Mouse (Mus musculus) G1E (cell line): ENCODE data around the gene 4930452B06Rik. TPM values are rescaled to one million over a fixed set of nuclear protein-coding genes. Genes with fewer than 3 reads are reported as not detected.

Source experiments
- ATAC-seq: 2 replicates; pipeline ENCODE4 v1.8.0; 2016; ENCODE audit warnings: mild to moderate bottlenecking; ENCODE audit not compliant: insufficient number of reproducible peaks, poor library complexity, low FRiP score, severe bottlenecking; ENCODE audit errors: extremely low read depth
- DNase-seq: peaks from one replicate; pipeline ENCODE4 v3.0.0; 2012; ENCODE audit warnings: low spot score
- H3K27me3 ChIP-seq: 2 replicates; pipeline ENCODE4 v1.6.1; 2012; ENCODE audit warnings: mild to moderate bottlenecking, low read length, inconsistent platforms; ENCODE audit not compliant: insufficient read depth
- H3K36me3 ChIP-seq: replicated peaks from 2 replicates; pipeline ENCODE3; 2012; ENCODE audit warnings: mild to moderate bottlenecking, inconsistent platforms
- H3K4me1 ChIP-seq: 2 replicates; pipeline ENCODE4 v1.6.1; 2012; ENCODE audit warnings: low read depth, low read length, inconsistent platforms, mixed read lengths; ENCODE audit not compliant: insufficient read depth
- H3K4me3 ChIP-seq: 2 replicates; pipeline ENCODE4 v1.5.1; 2012; ENCODE audit warnings: low read depth, mild to moderate bottlenecking, inconsistent platforms, low read length, moderate library complexity, mixed read lengths
- H3K9me3 ChIP-seq: replicated peaks from 2 replicates; pipeline ENCODE4 v1.6.1; 2012; ENCODE audit warnings: inconsistent platforms
- CTCF ChIP-seq: IDR thresholded peaks from 2 replicates; pipeline ENCODE4 v1.5.1; 2012; ENCODE audit warnings: low read depth, low read length, inconsistent platforms, mixed read lengths
- GATA1 ChIP-seq: IDR thresholded peaks from 2 replicates; pipeline ENCODE4 v1.6.1; 2012; ENCODE audit warnings: borderline replicate concordance, low read length, inconsistent platforms, mixed read lengths
- GATA2 ChIP-seq: IDR thresholded peaks from 2 replicates; pipeline ENCODE4 v1.6.1; 2012; ENCODE audit warnings: low read depth, low read length, inconsistent platforms, borderline replicate concordance
- POLR2AphosphoS5 ChIP-seq: IDR thresholded peaks from 2 replicates; pipeline ENCODE4 v1.6.1; 2012; ENCODE audit warnings: low read depth, low read length, inconsistent platforms; ENCODE audit not compliant: insufficient replicate concordance
- TAL1 ChIP-seq: conservative IDR thresholded peaks from 2 replicates; pipeline ENCODE4 v1.6.1; 2012; ENCODE audit warnings: low read depth, low read length, inconsistent platforms, mixed read lengths
- polyA plus RNA-seq: library from polyadenylated mRNA; stranded (reverse); fragments of >175 nt; gene quantifications from 2 replicates; pipeline ENCODE4 v1.2.3, GENCODE M21; 2012
- total RNA-seq, 2 experiments: library from RNA; stranded (forward) in 1 of 2; stranded (reverse) in 1 of 2; fragments of 200-1000 nt in 1 of 2; fragments of >200 nt in 1 of 2; fragmentation: Nextera tagmentation in 1 of 2; gene quantifications; 2 replicates each; pipeline ENCODE4 v1.2.3; 2014 to 2017

Gene 4930452B06Rik
- total and polyA plus RNA-seq, 3 experiments, result 0.11 TPM; not detected in 2

DNA sequence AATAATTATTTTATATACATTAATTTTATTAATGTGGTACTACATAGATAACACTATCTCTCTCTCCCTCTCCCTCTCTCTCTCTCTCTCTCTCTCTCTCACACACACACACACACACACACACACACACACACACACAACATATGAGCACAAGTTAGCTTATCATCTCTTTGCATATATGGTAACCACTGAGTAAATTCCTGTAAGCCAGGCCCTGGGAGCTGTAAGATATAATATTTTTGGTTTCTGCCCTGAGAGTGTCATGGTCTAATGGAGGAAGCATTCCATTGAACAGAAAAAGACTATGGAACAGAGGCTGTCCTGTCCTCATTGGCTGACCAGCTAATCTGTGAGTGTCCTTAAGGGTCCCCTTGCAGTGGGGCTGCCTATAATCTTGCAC lies 216.7 kb downstream of the 4930452B06Rik start:
- Histone ChIP-seq H3K4me1 (no peaks in the 10 kb centered on the region), H3K4me3 (no peak overlapping the region), H3K9me3 (no peaks in the 10 kb centered on the region), H3K36me3 (no peaks in the 10 kb centered on the region), H3K27me3 (no peaks in the 10 kb centered on the region)
- TF ChIP-seq CTCF (no peak), GATA1 (no peak), GATA2 (no peak), POLR2AphosphoS5 (no peak), TAL1 (no peak)
- ATAC-seq (no peak), DNase-seq (no peak)

DNA sequence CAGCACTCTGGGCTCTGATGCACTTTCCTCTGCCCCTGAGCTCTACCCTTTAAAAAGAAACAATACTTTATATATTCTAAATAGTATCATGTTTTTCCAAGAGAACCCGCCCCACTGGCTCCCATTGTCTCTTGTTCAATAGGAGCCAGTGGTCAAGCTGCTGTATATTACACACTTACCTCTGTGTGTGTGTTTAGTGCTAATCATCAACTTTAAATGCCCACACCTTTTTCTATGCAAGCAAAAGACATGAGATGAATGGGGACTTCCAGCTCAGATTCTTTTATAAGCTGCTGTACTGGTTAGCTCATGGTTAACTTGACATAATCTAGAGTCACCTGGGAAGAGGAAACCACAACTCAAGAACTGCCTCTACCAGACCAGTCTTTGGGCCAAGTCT lies 218.7 kb downstream of the 4930452B06Rik start:
- ATAC-seq, result no peak
- Histone ChIP-seq H3K27me3 (no peaks in the 10 kb centered on the region), H3K4me3 (no peak overlapping the region), H3K4me1 (no peaks in the 10 kb centered on the region), H3K36me3 (no peaks in the 10 kb centered on the region), H3K9me3 (no peaks in the 10 kb centered on the region)
- TF ChIP-seq GATA1, result no peak
- no peak for TF ChIP-seq TAL1
- TF ChIP-seq CTCF, result no peak
- no peak for TF ChIP-seq POLR2AphosphoS5
- no peak for TF ChIP-seq GATA2
- no peak for DNase-seq

DNA sequence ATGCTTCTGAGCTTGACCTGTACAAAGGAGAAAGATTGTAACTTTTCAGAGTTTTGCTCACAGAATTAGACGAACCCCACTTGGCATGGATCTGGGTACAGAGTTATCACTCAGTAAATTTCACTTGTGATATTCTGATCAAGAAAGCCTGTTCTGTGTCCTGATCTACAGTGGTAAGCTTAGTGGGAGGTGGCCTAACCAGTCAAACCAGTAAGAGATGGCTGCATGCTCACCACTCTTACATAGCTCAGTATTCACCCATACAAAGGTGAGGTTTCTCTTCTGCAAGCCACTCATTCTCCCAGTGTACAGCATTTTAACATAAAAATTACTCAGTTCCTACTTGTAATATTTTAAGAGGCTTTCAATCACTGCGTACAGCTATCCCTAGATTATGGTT lies 221.7 kb downstream of the 4930452B06Rik start:
- H3K9me3 ChIP-seq, result no peaks in the 10 kb centered on the region
- H3K36me3 ChIP-seq, result no peaks in the 10 kb centered on the region
- TF ChIP-seq TAL1 (no peak), POLR2AphosphoS5 (no peak), GATA1 (no peak), GATA2 (no peak), CTCF (no peak)
- no peaks in the 10 kb centered on the region for H3K27me3 ChIP-seq
- no peak overlapping the region for H3K4me3 ChIP-seq
- no peak for ATAC-seq
- no peak for DNase-seq
- H3K4me1 ChIP-seq, result no peaks in the 10 kb centered on the region

DNA sequence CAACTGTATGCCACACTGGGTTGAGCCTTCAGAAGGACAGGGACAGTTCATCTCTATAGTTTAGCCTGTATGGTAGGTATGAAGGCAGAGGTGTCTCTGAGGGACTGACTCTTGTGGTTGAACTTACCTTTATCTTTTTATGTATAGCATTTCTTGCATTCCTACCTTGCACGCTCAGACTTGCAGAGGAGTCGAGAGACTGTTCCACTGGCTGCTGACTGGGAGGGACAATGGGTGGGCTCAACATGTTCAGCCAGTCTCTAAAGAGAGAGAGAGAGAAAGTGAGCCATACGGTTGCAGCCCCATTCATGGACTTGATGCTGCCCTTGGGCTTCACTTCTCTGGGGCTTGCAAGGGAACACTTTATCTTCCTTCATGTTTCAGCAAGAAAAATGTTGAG lies 223.3 kb downstream of the 4930452B06Rik start:
- no peaks in the 10 kb centered on the region for H3K4me1 ChIP-seq
- DNase-seq (no peak), ATAC-seq (no peak)
- no peaks in the 10 kb centered on the region for H3K9me3 ChIP-seq
- H3K4me3 ChIP-seq, result no peak overlapping the region
- H3K36me3 ChIP-seq, result no peaks in the 10 kb centered on the region
- TF ChIP-seq TAL1 (no peak), POLR2AphosphoS5 (no peak), CTCF (no peak), GATA2 (no peak), GATA1 (no peak)
- H3K27me3 ChIP-seq, result no peaks in the 10 kb centered on the region

DNA sequence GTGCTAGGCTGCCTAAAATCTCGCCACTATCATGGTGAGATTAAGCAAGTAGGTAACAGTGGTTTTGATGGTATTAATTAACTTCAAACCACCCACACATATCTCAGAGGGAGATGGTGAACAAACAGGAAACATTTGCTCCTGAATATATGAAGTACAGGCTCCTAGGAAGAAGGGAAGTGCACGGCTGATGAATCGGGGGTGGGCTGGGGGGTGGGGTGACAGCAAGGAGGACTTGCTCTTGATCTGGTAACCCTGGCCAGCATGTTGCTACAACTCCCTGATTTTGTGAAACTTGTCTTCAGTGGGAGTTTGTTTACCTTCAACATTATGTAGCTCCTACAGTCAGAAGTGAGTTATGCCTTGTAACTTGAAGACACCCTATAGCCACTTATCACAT lies 224.4 kb downstream of the 4930452B06Rik start:
- no peaks in the 10 kb centered on the region for H3K4me1 ChIP-seq
- ATAC-seq (no peak), DNase-seq (no peak)
- H3K9me3 ChIP-seq, result no peaks in the 10 kb centered on the region
- no peaks in the 10 kb centered on the region for H3K27me3 ChIP-seq
- no peaks in the 10 kb centered on the region for H3K36me3 ChIP-seq
- H3K4me3 ChIP-seq, result no peak overlapping the region
- TF ChIP-seq TAL1 (no peak), POLR2AphosphoS5 (no peak), GATA2 (no peak), GATA1 (no peak), CTCF (no peak)

DNA sequence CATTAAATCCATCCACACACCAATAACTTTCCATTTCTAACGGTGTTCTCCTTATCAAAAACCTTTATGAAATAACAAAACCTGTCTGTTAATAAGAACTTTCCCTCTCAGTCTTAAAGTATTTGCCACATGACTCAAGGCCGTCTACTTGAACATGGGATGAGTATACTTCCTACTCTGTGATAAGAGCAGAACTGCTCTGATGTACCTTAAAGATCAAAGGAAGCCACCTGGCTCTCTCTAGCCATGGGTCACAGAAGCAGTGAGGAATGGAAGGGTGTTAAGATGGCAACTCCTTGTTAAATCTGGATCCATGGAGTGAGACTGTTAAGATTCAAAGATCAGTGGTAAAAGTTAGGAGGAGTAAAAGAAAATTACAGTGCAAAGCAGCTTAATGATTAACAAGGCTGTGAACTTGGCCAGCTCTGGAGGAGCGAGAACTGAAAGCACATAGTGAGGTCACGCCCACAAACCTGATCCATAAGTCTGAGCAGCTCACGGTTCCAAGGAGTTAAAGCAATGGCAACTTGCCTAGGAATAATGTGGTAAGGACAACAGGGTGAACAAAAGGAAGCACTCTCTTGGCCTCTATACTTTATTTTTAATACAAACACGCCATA lies 235.3 kb downstream of the 4930452B06Rik start:
- DNase-seq, result no peak
- TF ChIP-seq GATA2 (no peak), GATA1 (no peak), POLR2AphosphoS5 (no peak), CTCF (no peak), TAL1 (no peak)
- no peak for ATAC-seq

More for the DNA sequence above, 235.3 kb downstream of the 4930452B06Rik start:
- H3K4me1 ChIP-seq, result no peaks in the 10 kb centered on the region
- H3K4me3 ChIP-seq, result no peak overlapping the region
- no peaks in the 10 kb centered on the region for H3K9me3 ChIP-seq
- no peaks in the 10 kb centered on the region for H3K36me3 ChIP-seq
- 0 out of 2 replicates have a peak, but pooled peaks cover 1% of the 10 kb centered on the region for H3K27me3 ChIP-seq
